Mouse (Mus musculus): ENCODE results near the gene Gm5460. TPM values are rescaled to one million over a fixed set of nuclear protein-coding genes. Genes with fewer than 3 reads are reported as not detected.

The Gm5460 gene
- polyA plus RNA-seq, 1 experiment from 2014 or later, result not detected

DNA sequence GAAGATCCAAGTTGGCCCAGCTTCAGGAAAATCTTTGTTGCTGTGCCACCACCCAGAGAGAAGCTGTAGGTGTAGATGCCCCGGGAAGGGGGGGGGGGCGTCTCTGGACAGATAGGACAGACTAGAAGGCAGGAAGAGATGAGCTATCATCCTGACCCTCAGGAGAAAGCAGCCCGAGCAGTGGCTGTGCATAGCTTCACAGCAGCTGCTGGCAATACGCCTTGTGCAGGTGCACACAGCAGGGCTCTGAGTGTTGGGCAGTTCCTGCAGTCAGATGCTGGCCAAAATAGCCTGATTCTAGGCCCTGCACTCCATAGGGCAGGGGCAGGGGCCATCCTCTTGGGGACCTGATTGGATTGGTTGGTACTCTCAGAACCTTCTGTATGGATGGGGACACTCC lies 70.2 kb downstream of the Gm5460 start:
- no peak for ATAC-seq
- H3K4me2 ChIP-seq (replicated peaks; ENCODE audit: low read depth, low read length), result no peak overlapping the region
- TF ChIP-seq EP300 (IDR thresholded peaks at IDR 0.05), result no peak
- no peak for TF ChIP-seq CTCF (IDR thresholded peaks at IDR 0.05)
- no peak overlapping the region for H3K4me3 ChIP-seq (ENCODE audit: low read depth, low read length)
- H3K27me3 ChIP-seq (replicated peaks; ENCODE audit: insufficient read depth, low read length), result no peaks in the 10 kb centered on the region
- H3K27ac ChIP-seq (ENCODE audit: low read length), result no peak overlapping the region
- H3K9me3 ChIP-seq (ENCODE audit: low read length), result no peaks in the 10 kb centered on the region
- no peak overlapping the region for H3K9ac ChIP-seq (replicated peaks; ENCODE audit: low read depth)
- 52% methylated on average over 4 of the region's 4 CpGs for WGBS
- no peak for DNase-seq (ENCODE audit: low spot score)
- H3K36me3 ChIP-seq (ENCODE audit: insufficient read depth, low read length), result no peaks in the 10 kb centered on the region
- H3K4me1 ChIP-seq (ENCODE audit: insufficient read depth, low read depth, low read length), result no peaks in the 10 kb centered on the region

DNA sequence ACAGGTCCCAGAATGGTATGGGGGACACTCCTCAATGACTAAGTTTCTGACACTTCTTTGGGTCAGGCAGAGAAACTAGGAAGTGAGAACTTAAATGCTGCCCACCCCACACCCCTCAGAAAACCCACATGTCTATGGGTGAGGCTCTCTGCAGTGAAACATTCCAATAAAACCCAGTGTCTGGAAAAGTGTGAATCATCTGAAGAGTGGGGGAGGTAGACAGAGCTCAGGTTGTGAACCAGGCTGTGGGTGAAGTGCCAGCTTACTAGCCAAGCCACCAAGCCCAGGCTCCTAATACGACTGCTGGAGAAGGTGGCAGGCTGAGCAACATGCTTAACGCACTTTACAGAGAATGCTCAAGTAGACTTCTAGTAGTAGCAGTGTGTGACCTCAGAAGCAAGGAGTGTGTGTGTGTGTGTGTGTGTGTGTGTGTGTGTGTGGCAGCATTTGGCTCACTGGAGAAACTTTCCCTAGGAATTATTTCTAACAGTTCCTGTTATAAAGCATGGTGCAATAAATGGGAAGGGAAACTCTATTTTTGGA lies 71.4 kb downstream of the Gm5460 start:
- H3K4me1 ChIP-seq (ENCODE audit: insufficient read depth, low read depth, low read length), result no peaks in the 10 kb centered on the region
- H3K36me3 ChIP-seq (ENCODE audit: insufficient read depth, low read length), result no peaks in the 10 kb centered on the region
- WGBS, result 59% methylated on average over 2 of the region's 2 CpGs
- H3K4me2 ChIP-seq (replicated peaks; ENCODE audit: low read depth, low read length), result no peak overlapping the region
- H3K9me3 ChIP-seq (ENCODE audit: low read length), result no peaks in the 10 kb centered on the region
- ATAC-seq (peak; percentile 60), DNase-seq (ENCODE audit: low spot score) (peak; percentile 39)
- H3K27me3 ChIP-seq (replicated peaks; ENCODE audit: insufficient read depth, low read length), result no peaks in the 10 kb centered on the region
- no peak overlapping the region for H3K4me3 ChIP-seq (ENCODE audit: low read depth, low read length)
- H3K9ac ChIP-seq (replicated peaks; ENCODE audit: low read depth), result no peak overlapping the region
- TF ChIP-seq EP300 (IDR thresholded peaks at IDR 0.05), result no peak
- TF ChIP-seq CTCF (IDR thresholded peaks at IDR 0.05), result no peak
- H3K27ac ChIP-seq (ENCODE audit: low read length), result no peak overlapping the region

DNA sequence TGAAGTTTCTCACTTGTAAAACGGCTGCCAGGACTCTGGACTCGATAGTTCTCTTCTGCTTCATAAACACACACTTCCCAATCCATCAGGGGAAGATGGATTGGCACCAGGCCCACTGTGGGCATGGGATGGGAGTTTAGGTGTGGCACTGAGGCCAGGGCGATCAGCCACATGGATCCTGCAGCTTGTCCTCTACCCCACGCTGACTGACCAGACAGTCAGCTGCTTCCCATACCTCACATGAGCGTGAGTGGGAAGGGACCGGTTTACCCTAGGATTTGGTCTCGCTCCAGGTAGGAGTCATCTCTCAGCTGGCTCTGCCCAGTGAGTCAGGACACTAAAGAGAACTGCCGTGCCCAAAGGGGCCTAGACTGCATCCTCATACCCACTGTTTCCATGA lies 73.2 kb downstream of the Gm5460 start:
- WGBS, result 77% methylated on average over 8 of the region's 8 CpGs
- Histone ChIP-seq H3K9me3 (ENCODE audit: low read length) (no peaks in the 10 kb centered on the region), H3K4me2 (replicated peaks; ENCODE audit: low read depth, low read length) (no peak overlapping the region), H3K4me3 (ENCODE audit: low read depth, low read length) (no peak overlapping the region), H3K27ac (ENCODE audit: low read length) (no peak overlapping the region), H3K27me3 (replicated peaks; ENCODE audit: insufficient read depth, low read length) (no peaks in the 10 kb centered on the region), H3K36me3 (ENCODE audit: insufficient read depth, low read length) (no peaks in the 10 kb centered on the region), H3K4me1 (ENCODE audit: insufficient read depth, low read depth, low read length) (no peaks in the 10 kb centered on the region), H3K9ac (replicated peaks; ENCODE audit: low read depth) (no peak overlapping the region)
- no peak for TF ChIP-seq EP300 (IDR thresholded peaks at IDR 0.05)
- DNase-seq (ENCODE audit: low spot score) (no peak), ATAC-seq (no peak)

- Histone ChIP-seq H3K4me2 (replicated peaks; ENCODE audit: low read depth, low read length) (no peak overlapping the region), H3K4me1 (ENCODE audit: insufficient read depth, low read depth, low read length) (no peaks in the 10 kb centered on the region), H3K4me3 (ENCODE audit: low read depth, low read length) (no peak overlapping the region), H3K36me3 (ENCODE audit: insufficient read depth, low read length) (no peaks in the 10 kb centered on the region), H3K9ac (replicated peaks; ENCODE audit: low read depth) (no peak overlapping the region), H3K9me3 (ENCODE audit: low read length) (no peaks in the 10 kb centered on the region), H3K27me3 (replicated peaks; ENCODE audit: insufficient read depth, low read length) (no peaks in the 10 kb centered on the region), H3K27ac (ENCODE audit: low read length) (no peak overlapping the region)
- DNase-seq (ENCODE audit: low spot score) (no peak), ATAC-seq (no peak)
- 77% methylated on average over 5 of the region's 5 CpGs for WGBS
- no peak for TF ChIP-seq CTCF (IDR thresholded peaks at IDR 0.05)
- TF ChIP-seq EP300 (IDR thresholded peaks at IDR 0.05), result no peak
Observed at GRCm38 (mm10) chr14:34091475-34091874, 74.9 kb downstream of the Gm5460 start.

GRCm38 (mm10) chr14:34092856-34093255 lies 76.3 kb downstream of the Gm5460 start:
- Histone ChIP-seq H3K4me3 (ENCODE audit: low read depth, low read length) (no peak overlapping the region), H3K27me3 (replicated peaks; ENCODE audit: insufficient read depth, low read length) (no peaks in the 10 kb centered on the region), H3K9me3 (ENCODE audit: low read length) (no peaks in the 10 kb centered on the region), H3K36me3 (ENCODE audit: insufficient read depth, low read length) (no peaks in the 10 kb centered on the region), H3K4me1 (ENCODE audit: insufficient read depth, low read depth, low read length) (no peaks in the 10 kb centered on the region), H3K27ac (ENCODE audit: low read length) (no peak overlapping the region), H3K4me2 (replicated peaks; ENCODE audit: low read depth, low read length) (no peak overlapping the region), H3K9ac (replicated peaks; ENCODE audit: low read depth) (no peak overlapping the region)
- ATAC-seq, result no peak
- TF ChIP-seq CTCF (IDR thresholded peaks at IDR 0.05), result no peak
- no peak for TF ChIP-seq EP300 (IDR thresholded peaks at IDR 0.05)
- 87% methylated on average over 1 of the region's 1 CpGs for WGBS
- DNase-seq (ENCODE audit: low spot score), result no peak

DNA sequence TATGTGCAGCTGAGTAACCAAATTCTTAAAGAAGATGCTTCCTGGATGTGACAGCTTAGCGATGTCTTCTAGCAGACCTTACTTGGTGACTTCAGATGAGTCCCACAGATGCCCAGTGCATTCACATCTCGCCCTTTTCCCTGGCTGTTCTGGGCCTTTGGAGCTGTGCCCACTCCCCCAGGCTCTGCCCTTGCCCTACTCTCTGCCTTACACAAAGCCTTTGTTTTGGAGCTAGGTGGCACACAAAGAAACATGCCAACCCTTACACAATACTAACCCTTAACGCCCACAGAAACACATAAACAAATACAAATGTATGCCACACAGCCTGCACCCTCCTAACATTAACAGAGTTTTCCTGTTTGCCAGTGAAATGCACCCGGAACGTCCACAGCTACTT lies 79.6 kb downstream of the Gm5460 start:
- Histone ChIP-seq H3K27ac (ENCODE audit: low read length) (no peak overlapping the region), H3K9ac (replicated peaks; ENCODE audit: low read depth) (no peak overlapping the region), H3K4me3 (ENCODE audit: low read depth, low read length) (no peak overlapping the region), H3K27me3 (replicated peaks; ENCODE audit: insufficient read depth, low read length) (no peaks in the 10 kb centered on the region), H3K4me1 (ENCODE audit: insufficient read depth, low read depth, low read length) (no peaks in the 10 kb centered on the region), H3K4me2 (replicated peaks; ENCODE audit: low read depth, low read length) (no peak overlapping the region), H3K9me3 (ENCODE audit: low read length) (no peaks in the 10 kb centered on the region), H3K36me3 (ENCODE audit: insufficient read depth, low read length) (no peaks in the 10 kb centered on the region)
- DNase-seq (ENCODE audit: low spot score), result no peak
- TF ChIP-seq CTCF (IDR thresholded peaks at IDR 0.05), result no peak
- ATAC-seq, result no peak
- 61% methylated on average over 5 of the region's 5 CpGs for WGBS

Other genes starting within 250 kb of the Gm5460 start
- 1.3 and 1.5 TPM in 2 replicates for gene Gdf10, start 93.2 kb upstream of the Gm5460 start, polyA plus RNA-seq (2015; fragmentation: Nextera tagmentation; extraction: Ambion mirVana)
- 0.07 TPM in 1 of 2 replicates, not detected in the other for gene Gdf2, start 75.7 kb upstream of the Gm5460 start, polyA plus RNA-seq (2015; fragmentation: Nextera tagmentation; extraction: Ambion mirVana)
- not detected in 2 replicates for gene Rbp3, start 62.8 kb upstream of the Gm5460 start, polyA plus RNA-seq (2015; fragmentation: Nextera tagmentation; extraction: Ambion mirVana)
- gene Zfp488, start 38.0 kb upstream of the Gm5460 start, polyA plus RNA-seq (2015; fragmentation: Nextera tagmentation; extraction: Ambion mirVana), result not detected in 2 replicates
- not detected in 2 replicates for gene Gm30083, start 1.6 kb upstream of the Gm5460 start, polyA plus RNA-seq (2015; fragmentation: Nextera tagmentation; extraction: Ambion mirVana)
- gene Antxrl, start 35.9 kb downstream of the Gm5460 start, polyA plus RNA-seq (2015; fragmentation: Nextera tagmentation; extraction: Ambion mirVana), result not detected in 2 replicates
- 23.6 and 25.9 TPM in 2 replicates for gene Anxa8, start 69.2 kb downstream of the Gm5460 start, polyA plus RNA-seq (2015; fragmentation: Nextera tagmentation; extraction: Ambion mirVana)
- gene A630023A22Rik, start 86.0 kb downstream of the Gm5460 start, polyA plus RNA-seq (2015; fragmentation: Nextera tagmentation; extraction: Ambion mirVana), result 0.37 TPM in 1 of 2 replicates, not detected in the other
- gene Npy4r, start 135.7 kb downstream of the Gm5460 start, polyA plus RNA-seq (2015; fragmentation: Nextera tagmentation; extraction: Ambion mirVana), result not detected in 2 replicates
- 0.06 and 0.08 TPM in 2 replicates for gene Gprin2, start 184.9 kb downstream of the Gm5460 start, polyA plus RNA-seq (2015; fragmentation: Nextera tagmentation; extraction: Ambion mirVana)
- gene Syt15, start 202.8 kb downstream of the Gm5460 start, polyA plus RNA-seq (2015; fragmentation: Nextera tagmentation; extraction: Ambion mirVana), result 1.2 and 1.3 TPM in 2 replicates

Data from lung, postnatal 0 days (tissue).